Mouse (Mus musculus): Measurements from ENCODE around the gene Scgb1b12. TPM values are rescaled to one million over a fixed set of nuclear protein-coding genes. Genes with fewer than 3 reads are reported as not detected.
"Not testable (repeated sequence)": the region's sequence is repeated elsewhere in the genome, so short reads cannot be mapped to it uniquely, and the experiment has no call there.

The Scgb1b12 gene
- not detected in 2 replicates for polyA plus RNA-seq (2012; rRNA removed)

GRCm38 (mm10) chr7:32333882-32334281 is at the start of gene Scgb1b12:
Scgb1b12 (plus strand) TSS chr7:32334182.
- DNase-seq (ENCODE audit: low read depth) = not testable (repeated sequence)

GRCm38 (mm10) chr7:32327145-32327544 is 6.8 kb upstream of the Scgb1b12 start, which contains the start of gene Scgb2b12:
Scgb2b12 (minus strand) TSS chr7:32327245.
- DNase-seq (ENCODE audit: low read depth) = not testable (repeated sequence)

Other genes starting within 250 kb of the Scgb1b12 start
- not detected in 2 replicates for gene Scgb1b10, start 233.3 kb upstream of the Scgb1b12 start, polyA plus RNA-seq (2012; rRNA removed)
- not detected in 2 replicates for gene Scgb2b11, start 123.0 kb upstream of the Scgb1b12 start, polyA plus RNA-seq (2012; rRNA removed)
- not detected in 2 replicates for gene Scgb1b11, start 111.3 kb upstream of the Scgb1b12 start, polyA plus RNA-seq (2012; rRNA removed)
- gene Scgb2b12, start 6.9 kb upstream of the Scgb1b12 start, polyA plus RNA-seq (2012; rRNA removed) = not detected in 2 replicates
- gene Scgb1b29, start 107.4 kb downstream of the Scgb1b12 start, polyA plus RNA-seq (2012; rRNA removed) = not detected in 2 replicates